Mouse (Mus musculus): ENCODE results near the gene Lrtm2.

The Lrtm2 gene

DNA sequence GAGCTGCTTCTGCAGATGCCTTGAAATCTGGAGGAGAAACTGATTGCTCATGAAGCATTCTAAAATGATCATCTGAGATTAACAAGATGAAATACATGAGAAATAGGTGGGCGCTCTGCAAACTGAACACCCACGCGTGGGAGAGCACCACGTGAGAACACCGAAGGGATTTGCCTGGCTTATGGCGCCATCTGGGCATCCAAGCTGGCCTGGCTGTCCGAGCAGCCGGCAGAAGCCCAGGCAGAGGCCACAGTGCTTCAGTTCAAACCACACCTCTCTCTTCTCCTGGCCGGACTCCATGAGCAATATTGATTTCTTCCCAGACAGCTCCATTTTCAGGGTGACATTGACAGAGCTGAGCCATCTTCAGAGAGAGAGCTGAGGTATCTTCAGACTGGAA is 49.8 kb downstream of the Lrtm2 start:
- DNase-seq (ENCODE audit: low spot score in 2 of 2), result no peak

DNA sequence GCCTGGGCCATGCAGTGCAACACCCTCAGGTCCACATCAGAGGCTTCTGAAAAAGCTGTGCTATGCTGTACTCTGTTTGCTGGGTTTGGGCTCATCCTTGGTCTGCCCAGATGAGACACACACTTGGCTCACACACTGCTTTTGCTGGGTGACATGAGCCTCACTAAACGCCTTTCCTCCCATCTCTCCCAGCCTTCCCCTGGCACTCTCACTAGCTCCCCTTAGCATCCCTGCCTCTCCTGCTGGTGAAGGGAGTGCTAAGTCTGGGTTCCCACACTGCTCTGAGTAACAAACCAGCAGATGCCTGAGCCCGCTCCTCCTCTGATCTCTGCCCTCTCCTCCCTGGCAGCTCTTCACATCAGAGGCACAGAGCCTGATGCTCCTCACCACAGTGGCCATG is 53.9 kb downstream of the Lrtm2 start:
- DNase-seq (ENCODE audit: low spot score in 2 of 2), result no peak

Data from spleen, postnatal 14 days (tissue).